Mouse (Mus musculus) spleen, postnatal 4 days (tissue): Measurements from ENCODE around the gene Ccdc191.

Experiments
- DNase-seq, 2 experiments: peaks; one replicate each; pipeline ENCODE4 v3.0.0; 2022; ENCODE audit warnings: low spot score in 2 of 2

Gene Ccdc191

GRCm38 (mm10) chr16:43979328-43980109 is 89.9 kb downstream of the Ccdc191 start, which contains the start of gene Zdhhc23:
Gene Zdhhc23 (minus strand): TSS chr16:43979791.
- peak; percentile 26 to 68 for DNase-seq

GRCm38 (mm10) chr16:43980110-43980609 is 90.6 kb downstream of the Ccdc191 start:
- DNase-seq: peak in 1 of 2 experiments; percentile 18

- DNase-seq: no peak
Observed at GRCm38 (mm10) chr16:43986299-43986698, 96.7 kb downstream of the Ccdc191 start.

GRCm38 (mm10) chr16:43994623-43995022 is 105.0 kb downstream of the Ccdc191 start:
- no peak for DNase-seq

- DNase-seq: no peak
Observed at GRCm38 (mm10) chr16:43999111-43999510, 109.5 kb downstream of the Ccdc191 start.

GRCm38 (mm10) chr16:43999541-43999940 is 109.9 kb downstream of the Ccdc191 start:
- no peak for DNase-seq

GRCm38 (mm10) chr16:44002086-44002485 is 112.5 kb downstream of the Ccdc191 start:
- no peak for DNase-seq

GRCm38 (mm10) chr16:44011010-44011409 is 121.4 kb downstream of the Ccdc191 start:
- no peak for DNase-seq
